Mouse (Mus musculus) ZHBTc4 (cell line): ENCODE results near the gene Egfl8.

ENCODE experiments used
- DNase-seq: peaks from one replicate; pipeline ENCODE4 v3.0.0-alpha.2; 2011; ENCODE audit warnings: low read depth, low spot score

Egfl8 gene

DNA sequence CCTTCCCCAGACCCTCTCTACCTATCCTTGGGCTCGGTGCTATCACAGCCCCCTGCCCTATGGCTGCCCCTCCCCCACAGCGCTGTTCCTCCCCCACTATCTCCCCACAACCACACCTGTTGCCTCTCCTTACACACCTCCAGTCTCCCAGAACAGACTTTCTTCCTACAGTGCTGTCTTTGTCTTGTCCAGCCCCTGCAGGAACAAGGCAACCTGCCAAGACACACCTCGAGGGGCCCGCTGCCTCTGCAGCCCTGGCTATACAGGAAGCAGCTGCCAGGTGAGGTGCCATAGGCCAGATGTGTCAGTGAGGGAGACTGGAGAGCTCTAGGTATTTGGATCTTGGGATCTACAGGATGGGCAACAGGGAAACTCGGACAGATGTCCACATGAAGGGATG lies 39.2 kb downstream of the Egfl8 start:
- no peak for DNase-seq

DNA sequence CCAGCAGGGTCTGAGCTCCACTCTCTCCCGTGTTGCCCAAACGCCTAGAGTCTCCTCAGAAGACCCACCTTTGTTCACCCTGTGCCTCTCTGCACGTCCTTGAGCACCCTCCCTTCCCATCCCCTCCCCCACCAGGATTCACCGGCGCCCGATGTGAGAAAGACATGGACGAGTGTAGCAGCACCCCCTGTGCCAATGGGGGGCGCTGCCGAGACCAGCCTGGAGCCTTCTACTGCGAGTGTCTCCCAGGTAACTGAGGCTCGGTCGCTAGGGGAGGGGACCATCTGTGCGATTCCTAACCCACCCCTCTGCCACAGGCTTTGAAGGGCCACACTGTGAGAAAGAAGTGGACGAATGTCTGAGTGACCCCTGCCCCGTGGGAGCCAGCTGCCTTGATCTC lies 43.4 kb downstream of the Egfl8 start:
- DNase-seq, result peak; percentile 84

DNA sequence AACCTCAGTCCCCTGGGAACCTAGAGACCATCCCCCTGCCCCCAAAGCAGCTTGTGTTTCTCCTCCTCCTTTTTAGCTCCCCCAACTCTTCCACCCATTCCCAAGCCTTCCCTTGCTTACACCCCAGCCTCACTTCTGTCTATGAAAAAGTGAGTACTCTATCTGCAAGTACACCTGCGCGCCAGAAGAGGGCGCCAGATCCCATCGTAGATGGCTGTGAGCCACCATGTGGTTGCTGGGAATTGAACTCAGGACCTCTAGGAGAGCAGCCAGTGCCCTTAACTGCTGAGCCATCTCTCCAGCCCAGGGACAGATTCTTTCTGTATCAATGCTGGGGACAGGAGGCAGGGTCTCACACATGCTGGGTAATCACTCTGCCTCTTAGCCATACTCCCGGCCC lies 43.9 kb downstream of the Egfl8 start:
- peak; percentile 62 for DNase-seq

DNA sequence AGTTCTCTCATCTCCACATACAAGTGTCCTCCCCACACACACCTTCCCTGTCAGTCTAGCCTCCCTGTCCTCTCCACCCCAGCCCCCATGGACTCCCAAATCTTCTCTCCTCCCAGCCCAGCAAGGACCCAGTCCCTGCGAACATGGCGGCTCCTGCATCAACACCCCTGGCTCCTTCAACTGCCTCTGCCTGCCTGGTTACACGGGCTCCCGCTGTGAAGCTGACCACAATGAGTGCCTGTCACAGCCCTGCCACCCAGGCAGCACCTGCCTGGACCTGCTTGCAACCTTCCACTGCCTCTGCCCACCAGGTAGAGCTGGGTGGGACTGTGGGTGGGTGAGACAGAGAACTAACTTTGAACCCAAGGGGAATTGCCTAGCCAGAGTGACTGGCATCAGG lies 45.9 kb downstream of the Egfl8 start:
- no peak for DNase-seq

DNA sequence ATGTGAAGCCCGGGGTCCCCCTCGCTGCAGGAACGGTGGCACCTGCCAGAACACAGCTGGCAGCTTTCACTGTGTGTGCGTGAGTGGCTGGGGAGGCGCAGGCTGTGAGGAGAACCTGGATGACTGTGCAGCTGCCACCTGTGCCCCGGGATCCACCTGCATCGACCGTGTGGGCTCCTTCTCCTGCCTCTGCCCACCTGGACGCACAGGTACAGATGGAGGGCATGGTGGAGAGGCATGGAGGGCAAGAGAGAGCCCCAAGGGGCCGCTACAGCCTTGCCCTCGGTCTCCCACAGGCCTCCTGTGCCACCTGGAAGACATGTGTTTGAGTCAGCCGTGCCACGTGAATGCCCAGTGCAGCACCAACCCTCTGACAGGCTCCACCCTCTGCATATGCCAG lies 47.4 kb downstream of the Egfl8 start:
- no peak for DNase-seq

DNA sequence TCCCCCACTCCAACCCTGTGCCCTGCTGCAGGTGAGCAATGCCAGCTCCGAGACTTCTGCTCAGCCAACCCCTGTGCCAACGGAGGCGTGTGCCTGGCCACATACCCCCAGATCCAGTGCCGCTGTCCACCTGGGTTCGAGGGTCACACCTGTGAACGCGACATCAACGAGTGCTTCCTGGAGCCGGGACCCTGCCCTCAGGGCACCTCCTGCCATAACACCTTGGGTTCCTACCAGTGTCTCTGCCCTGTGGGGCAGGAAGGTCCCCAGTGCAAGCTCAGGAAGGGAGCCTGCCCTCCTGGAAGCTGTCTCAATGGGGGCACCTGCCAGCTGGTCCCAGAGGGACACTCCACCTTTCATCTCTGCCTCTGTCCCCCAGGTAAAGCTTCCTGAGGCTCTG lies 48.5 kb downstream of the Egfl8 start:
- no peak for DNase-seq

DNA sequence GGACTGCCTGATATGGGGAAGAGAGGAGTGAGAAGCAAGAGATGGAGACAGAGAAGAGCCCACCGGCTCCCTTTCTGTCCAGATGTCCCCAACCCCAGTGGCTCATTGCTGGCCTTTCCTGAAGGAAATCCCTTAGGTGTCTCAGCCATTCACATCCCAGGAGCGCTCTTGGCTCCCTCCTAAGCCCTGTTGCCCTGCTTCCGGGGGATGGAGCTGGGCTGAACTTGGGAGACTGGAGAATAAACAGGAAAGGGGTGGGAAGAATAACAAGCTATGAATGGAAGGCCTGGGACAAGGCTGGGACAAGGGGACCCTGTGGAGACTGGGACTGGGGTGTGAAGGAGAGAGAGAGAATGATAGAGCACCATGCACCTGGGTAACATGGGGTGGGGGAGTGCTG lies 51.0 kb downstream of the Egfl8 start:
- DNase-seq, result no peak

DNA sequence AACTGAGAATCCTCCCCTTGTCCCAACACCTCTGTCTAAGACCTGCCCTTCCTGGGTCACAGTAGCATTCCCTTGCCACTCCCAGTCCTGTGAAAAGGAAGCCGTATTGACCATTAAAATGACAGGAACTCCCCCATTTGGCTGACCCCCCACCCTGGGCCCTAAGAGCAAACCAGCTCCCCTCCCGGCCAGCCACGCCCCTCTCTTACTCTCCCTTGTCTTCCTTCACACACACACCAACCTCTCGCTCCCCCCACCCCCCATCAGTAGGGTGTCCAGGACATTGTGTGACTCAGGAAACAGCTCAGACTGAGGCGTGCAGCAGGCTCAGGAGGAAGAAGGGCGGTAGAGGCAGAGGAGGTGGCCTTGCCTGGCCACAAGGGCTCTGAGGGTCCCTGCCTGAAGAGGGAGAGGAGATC lies 51.8 kb downstream of the Egfl8 start, which contains the start of gene Notch4:
Gene Notch4 (plus strand): TSS at position 266 of the 419 bp plus-strand sequence.
- peak; percentile 93 for DNase-seq

DNA sequence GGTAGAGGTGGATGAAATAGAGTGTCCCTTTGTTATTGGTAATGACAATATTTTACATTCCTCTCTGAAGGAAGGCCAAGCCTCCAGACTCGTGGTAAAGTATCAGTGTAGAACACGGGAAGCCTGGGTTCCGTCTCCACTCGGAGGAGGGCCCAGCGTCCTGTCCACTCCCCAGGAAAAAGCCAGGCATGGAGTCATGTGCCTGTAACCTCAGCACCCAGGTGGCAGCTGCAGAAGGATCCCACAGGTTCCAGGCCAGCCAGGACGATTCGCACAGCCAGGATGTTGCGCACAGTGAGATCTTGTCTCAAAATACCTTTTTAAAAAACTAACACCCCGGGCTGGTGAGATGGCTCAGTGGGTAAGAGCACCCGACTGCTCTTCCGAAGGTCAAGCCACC lies 52.4 kb downstream of the Egfl8 start:
- DNase-seq, result no peak
